Mouse (Mus musculus) midbrain, embryonic 11.5 days (tissue): ENCODE results near the gene Recql5. TPM values are rescaled to one million over a fixed set of nuclear protein-coding genes. Genes with fewer than 3 reads are reported as not detected.
"Not testable (repeated sequence)": the region's sequence is repeated elsewhere in the genome, so short reads cannot be mapped to it uniquely, and the experiment has no call there.

Experiments
- ATAC-seq: fragments of 200-750 bp; cut with Nextera tagmentation; 2 replicates; pipeline ENCODE4 v1.8.0; 2017; ENCODE audit warnings: moderate TSS enrichment, moderate library complexity; ENCODE audit not compliant: low FRiP score
- DNase-seq: peaks from one replicate; pipeline ENCODE4 v3.0.0; 2015; ENCODE audit warnings: low spot score; ENCODE audit errors: missing footprints
- H3K27ac ChIP-seq: fragments of 300-500 bp; sonication (generic); 2 replicates; pipeline ENCODE4 v1.5.1; 2014; ENCODE audit warnings: low read depth, low read length
- H3K27me3 ChIP-seq: fragments of 300-500 bp; sonication (generic); 2 replicates; pipeline ENCODE4 v1.6.1; 2014; ENCODE audit warnings: mild to moderate bottlenecking, low read length, moderate library complexity, mixed read lengths; ENCODE audit not compliant: control insufficient read depth, insufficient read depth
- H3K36me3 ChIP-seq: fragments of 300-500 bp; sonication (generic); 2 replicates; pipeline ENCODE4 v1.6.1; 2014; ENCODE audit warnings: mild to moderate bottlenecking, low read length, moderate library complexity, mixed read lengths; ENCODE audit not compliant: control insufficient read depth, insufficient read depth
- H3K4me1 ChIP-seq: fragments of 300-500 bp; sonication (generic); 2 replicates; pipeline ENCODE4 v1.6.1; 2014; ENCODE audit warnings: low read length; ENCODE audit not compliant: control insufficient read depth, insufficient read depth
- H3K4me2 ChIP-seq: fragments of 300-500 bp; sonication (generic); 2 replicates; pipeline ENCODE4 v1.6.1; 2014; ENCODE audit warnings: mild to moderate bottlenecking, moderate library complexity
- H3K4me3 ChIP-seq: fragments of 300-500 bp; sonication (generic); 2 replicates; pipeline ENCODE4 v1.5.1; 2014; ENCODE audit warnings: low read depth, low read length
- H3K9ac ChIP-seq: fragments of 300-500 bp; sonication (generic); 2 replicates; pipeline ENCODE4 v1.6.1; 2014; ENCODE audit warnings: low read length
- H3K9me3 ChIP-seq: fragments of 300-500 bp; sonication (generic); 2 replicates; pipeline ENCODE4 v1.6.1; 2016; ENCODE audit warnings: low read length; ENCODE audit not compliant: control insufficient read depth
- WGBS: fragments of 180-500 bp; shearing (Covaris S2); extraction: QIAGEN DNeasy Blood & Tissue Kit; methylation state at CpG from one replicate; pipeline ENCODE4 v1.1.7; 2014; 5-methylcytosine and 5-hydroxymethylcytosine counted together
- polyA plus RNA-seq: library from polyadenylated mRNA; unstranded; fragments of >200 nt; fragmentation: Nextera tagmentation; extraction: Ambion mirVana; gene quantifications from 2 replicates; pipeline ENCODE4 v1.2.1, GENCODE M21; 2014

Gene Recql5
- polyA plus RNA-seq, 1 experiment from 2014 or later = 18.4 TPM

DNA sequence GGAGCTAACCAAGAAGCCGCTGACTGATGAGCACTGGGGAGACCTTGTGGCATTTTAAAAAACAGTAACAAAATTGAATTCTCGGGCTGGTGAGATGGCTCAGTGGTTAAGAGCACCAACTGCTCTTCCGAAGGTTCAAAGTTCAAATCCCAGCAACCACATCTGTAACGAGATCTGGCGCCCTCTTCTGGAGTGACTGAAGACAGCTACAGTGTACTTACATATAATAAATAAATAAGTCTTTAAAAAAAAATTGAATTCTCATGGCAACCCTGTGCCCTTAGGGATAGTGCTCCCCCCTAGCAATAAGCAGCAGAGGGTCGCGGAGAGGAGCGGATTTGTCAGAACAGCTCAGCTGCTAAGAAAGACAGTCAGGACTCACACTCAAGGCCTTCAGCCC is 69.4 kb downstream of the Recql5 start:
- H3K27me3 ChIP-seq = peaks cover 21% of the 10 kb centered on the region
- H3K36me3 ChIP-seq = no peaks in the 10 kb centered on the region
- no peak overlapping the region for H3K4me2 ChIP-seq
- DNase-seq (no peak), ATAC-seq (no peak)
- H3K4me1 ChIP-seq = 0 out of 2 replicates have a peak, but pooled peaks cover 4% of the 10 kb centered on the region
- no peak overlapping the region for H3K4me3 ChIP-seq
- 87% methylated on average over 8 of the region's 8 CpGs for WGBS
- H3K9me3 ChIP-seq = no peaks in the 10 kb centered on the region
- H3K27ac ChIP-seq = no peak overlapping the region
- no peak overlapping the region for H3K9ac ChIP-seq

DNA sequence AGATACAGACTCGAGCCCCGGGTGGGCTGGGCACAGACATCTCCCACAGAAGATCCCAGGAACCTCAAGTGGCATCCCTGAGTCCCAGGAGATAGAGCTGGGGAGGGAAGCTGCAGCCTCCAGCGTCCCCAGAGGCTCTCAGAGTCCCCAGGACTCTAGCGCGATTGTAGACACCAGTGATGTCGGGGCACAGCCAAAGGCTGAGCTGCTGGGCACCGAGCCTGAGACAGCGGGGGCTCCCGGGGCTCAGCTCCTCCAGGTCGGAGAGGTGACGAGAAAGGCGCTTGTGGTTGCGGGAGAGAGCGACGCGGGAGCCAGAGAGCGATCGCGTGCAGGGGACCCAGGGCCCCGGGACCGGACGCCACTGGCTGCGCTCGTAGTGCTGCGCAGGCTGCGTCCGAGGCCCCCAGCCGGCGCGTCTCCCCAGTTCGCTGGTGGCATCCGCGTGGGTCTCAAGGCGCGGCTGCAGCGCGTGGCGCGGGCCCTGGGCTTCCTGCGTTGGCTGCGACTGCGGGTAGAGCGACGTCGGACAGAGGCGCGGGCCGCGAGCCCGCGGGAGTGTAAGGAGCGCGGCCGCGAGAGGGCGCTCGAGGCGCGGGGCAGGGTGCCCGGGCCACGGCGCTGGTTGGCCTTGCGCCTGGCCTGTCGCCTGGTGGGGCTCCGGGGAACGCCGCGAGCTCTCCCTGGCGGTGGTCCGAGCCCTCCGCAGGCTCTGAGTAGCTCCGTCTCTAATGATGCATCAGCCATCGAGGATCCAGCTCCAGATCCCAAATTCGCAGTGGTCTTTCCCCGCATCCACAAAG is 73.9 kb downstream of the Recql5 start:
- H3K9ac ChIP-seq = no peak overlapping the region
- 2% methylated on average over 74 of the region's 75 CpGs for whole genome bisulfite sequencing

DNA sequence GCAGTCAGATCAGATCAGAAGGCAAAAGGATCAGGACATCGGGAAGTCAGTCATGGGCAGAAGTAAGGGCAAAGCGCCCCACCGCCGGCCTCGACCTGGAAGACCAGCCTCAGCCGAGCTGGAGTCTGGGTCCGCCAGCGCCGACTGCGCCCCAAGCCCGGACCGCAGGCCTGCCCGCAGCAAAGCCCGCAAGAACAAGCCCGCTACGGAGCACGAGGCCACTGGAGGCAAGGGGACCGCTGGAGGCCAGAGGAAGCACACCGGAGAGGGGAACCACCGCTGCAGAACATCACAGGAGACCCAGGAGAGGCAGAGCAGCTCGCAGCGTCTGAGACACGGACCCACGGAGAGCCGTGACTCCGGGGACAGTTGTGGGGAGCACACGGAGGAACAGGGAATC is 74.9 kb downstream of the Recql5 start, which contains the start of gene Myo15b:
Gene Myo15b (plus strand): TSS at position 53 of the 400 bp plus-strand sequence.
- Histone ChIP-seq H3K4me1 (0 out of 2 replicates have a peak, but pooled peaks cover 4% of the 10 kb centered on the region), H3K4me3 (peak within 1 kb of the TSS; percentile 22), H3K27ac (no peak within 1 kb of the TSS), H3K9ac (peak within 1 kb of the TSS; percentile 40), H3K9me3 (no peaks in the 10 kb centered on the region), H3K27me3 (peaks cover 36% of the 10 kb centered on the region), H3K4me2 (peak within 1 kb of the TSS; percentile 44), H3K36me3 (no peaks in the 10 kb centered on the region; the same call in 1 of the 2 replicates)
- no peak for ATAC-seq
- peak; percentile 94 for DNase-seq
- WGBS = 10% methylated on average over 27 of the region's 27 CpGs

More for the DNA sequence above, 73.9 kb downstream of the Recql5 start:
- DNase-seq = peak; percentile 100
- Histone ChIP-seq H3K4me3 (peak overlapping the region; percentile 22), H3K27me3 (peaks cover 36% of the 10 kb centered on the region), H3K4me2 (peak overlapping the region; percentile 44), H3K27ac (no peak overlapping the region), H3K36me3 (no peaks in the 10 kb centered on the region; the same call in 1 of the 2 replicates), H3K9me3 (no peaks in the 10 kb centered on the region), H3K4me1 (0 out of 2 replicates have a peak, but pooled peaks cover 4% of the 10 kb centered on the region)
- ATAC-seq = peak; percentile 92

DNA sequence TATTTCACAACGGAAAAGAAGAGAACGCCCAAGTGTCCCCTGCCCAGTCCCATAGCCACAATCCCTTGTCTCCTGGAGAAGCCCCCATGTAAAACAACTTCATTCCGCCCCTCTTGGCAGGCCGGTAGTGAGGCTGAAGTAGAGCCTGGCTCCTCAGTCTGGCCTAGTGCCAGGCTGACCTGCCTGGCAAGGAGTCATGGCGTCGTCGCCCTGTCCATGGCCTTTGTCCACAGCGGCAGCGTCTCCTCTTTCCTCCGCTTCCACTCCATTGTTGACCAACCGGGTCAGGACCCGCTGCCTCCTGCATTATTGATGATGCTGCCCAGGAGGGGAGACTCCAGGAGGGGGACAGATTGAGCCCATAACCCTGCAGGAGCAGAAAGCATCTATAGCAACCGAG is 75.3 kb downstream of the Recql5 start:
- DNase-seq (no peak), ATAC-seq (no peak)
- WGBS = 49% methylated on average over 13 of the region's 13 CpGs
- Histone ChIP-seq H3K27ac (no peak overlapping the region), H3K9me3 (no peaks in the 10 kb centered on the region), H3K9ac (no peak overlapping the region; the same call in none of the 2 replicates), H3K27me3 (peaks cover 36% of the 10 kb centered on the region), H3K36me3 (no peaks in the 10 kb centered on the region; the same call in 1 of the 2 replicates), H3K4me2 (no peak overlapping the region), H3K4me3 (no peak overlapping the region), H3K4me1 (0 out of 2 replicates have a peak, but pooled peaks cover 4% of the 10 kb centered on the region)

DNA sequence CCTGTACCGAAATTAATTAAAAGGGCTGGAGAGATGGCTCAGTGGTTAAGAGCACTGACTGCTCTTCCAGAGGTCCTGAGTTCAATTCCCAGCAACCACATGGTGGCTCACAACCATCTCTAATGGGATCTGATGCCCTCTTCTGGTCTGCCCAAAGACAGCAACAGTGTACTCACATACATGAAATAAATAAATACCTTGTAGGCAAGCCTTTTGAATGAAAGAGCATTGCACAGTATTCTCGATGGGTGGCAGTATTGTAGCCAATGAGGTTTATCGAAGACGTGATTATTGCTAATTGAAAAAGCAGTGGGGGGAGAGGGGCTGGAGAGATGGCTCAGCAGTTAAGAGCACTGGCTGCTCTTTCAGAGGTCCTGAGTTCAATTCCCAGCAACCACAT is 76.1 kb downstream of the Recql5 start:
- H3K9ac ChIP-seq, H3K4me2 ChIP-seq, H3K36me3 ChIP-seq, H3K27ac ChIP-seq, H3K9me3 ChIP-seq, DNase-seq, H3K4me1 ChIP-seq, ATAC-seq, H3K4me3 ChIP-seq: not testable (repeated sequence)
- WGBS = 87% methylated on average over 4 of the region's 4 CpGs
- peaks cover 36% of the 10 kb centered on the region for H3K27me3 ChIP-seq

DNA sequence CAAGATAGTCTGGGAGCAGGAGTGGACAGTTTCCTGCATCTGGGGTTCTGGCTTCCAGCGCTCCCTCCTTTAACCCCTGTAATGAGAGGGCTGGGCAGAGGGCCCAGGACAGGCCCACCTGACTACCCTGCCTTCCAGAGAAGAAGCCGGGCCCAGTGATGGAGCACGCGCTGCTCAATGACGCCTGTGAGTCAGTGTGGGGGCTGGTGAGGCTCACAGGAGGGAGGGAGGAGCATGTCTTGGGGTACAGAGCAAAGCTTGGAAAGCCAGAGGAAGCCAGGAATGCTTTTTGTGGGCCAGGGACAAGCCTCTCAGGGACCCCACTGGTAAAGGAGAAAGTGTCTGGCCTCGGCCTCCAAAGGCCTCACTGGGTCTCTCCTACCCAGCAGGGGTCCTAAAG is 78.6 kb downstream of the Recql5 start:
- ATAC-seq = no peak
- no peak overlapping the region for H3K27ac ChIP-seq

DNA sequence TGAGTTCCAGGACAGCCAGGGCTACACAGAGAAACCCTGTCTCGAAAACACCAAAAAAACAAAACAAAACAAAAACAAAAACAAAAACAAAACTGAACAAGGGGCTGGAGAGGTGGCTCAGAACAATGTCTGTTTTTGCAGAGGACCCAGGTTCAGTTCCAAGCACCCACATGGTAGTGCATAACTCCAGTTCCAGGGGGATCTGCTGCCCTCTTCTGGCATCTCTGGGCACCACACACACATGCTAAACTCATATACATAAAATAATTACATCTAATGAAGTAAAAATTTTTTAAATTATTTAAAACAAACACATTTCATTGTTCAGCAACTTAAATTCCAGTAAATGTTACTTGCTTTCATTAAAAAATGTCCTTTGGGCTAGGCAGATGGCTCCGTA is 87.5 kb downstream of the Recql5 start:
- no peaks in the 10 kb centered on the region for H3K36me3 ChIP-seq
- no peaks in the 10 kb centered on the region for H3K27me3 ChIP-seq
- no peak overlapping the region for H3K9ac ChIP-seq
- WGBS = 92% methylated on average over 2 of the region's 2 CpGs
- no peak overlapping the region for H3K4me3 ChIP-seq
- no peaks in the 10 kb centered on the region for H3K4me1 ChIP-seq
- no peak overlapping the region for H3K4me2 ChIP-seq
- no peak for ATAC-seq
- H3K27ac ChIP-seq = no peak overlapping the region
- H3K9me3 ChIP-seq = no peaks in the 10 kb centered on the region
- DNase-seq = no peak

More for the DNA sequence above, 78.6 kb downstream of the Recql5 start:
- DNase-seq = no peak
- Histone ChIP-seq H3K9ac (no peak overlapping the region), H3K4me2 (no peak overlapping the region), H3K36me3 (no peaks in the 10 kb centered on the region; the same call in 1 of the 2 replicates), H3K4me1 (0 out of 2 replicates have a peak, but pooled peaks cover 4% of the 10 kb centered on the region), H3K9me3 (no peaks in the 10 kb centered on the region), H3K27me3 (peaks cover 22% of the 10 kb centered on the region), H3K4me3 (no peak overlapping the region)
- WGBS = 79% methylated on average over 6 of the region's 6 CpGs

DNA sequence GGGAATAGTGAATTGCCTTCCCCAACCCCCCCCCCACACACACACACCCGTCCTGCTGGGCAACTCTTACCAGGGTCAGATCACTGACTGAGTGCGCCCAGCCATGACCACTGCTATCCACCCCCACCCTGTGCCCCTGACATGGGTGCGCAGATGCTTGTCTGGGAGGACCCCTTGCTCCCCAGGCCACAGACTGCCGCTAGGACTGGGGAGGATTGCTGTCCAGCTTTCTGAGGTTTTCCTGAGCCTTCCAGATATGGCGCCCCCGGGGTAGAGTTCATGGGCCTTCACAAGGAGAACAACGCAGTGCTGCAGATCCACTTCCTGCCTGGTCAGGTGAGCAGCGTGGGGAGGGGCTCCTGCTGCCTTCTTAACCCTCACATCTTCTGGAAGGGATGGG is 89.0 kb downstream of the Recql5 start:
- WGBS = 72% methylated on average over 8 of the region's 8 CpGs
- no peak overlapping the region for H3K27ac ChIP-seq

DNA sequence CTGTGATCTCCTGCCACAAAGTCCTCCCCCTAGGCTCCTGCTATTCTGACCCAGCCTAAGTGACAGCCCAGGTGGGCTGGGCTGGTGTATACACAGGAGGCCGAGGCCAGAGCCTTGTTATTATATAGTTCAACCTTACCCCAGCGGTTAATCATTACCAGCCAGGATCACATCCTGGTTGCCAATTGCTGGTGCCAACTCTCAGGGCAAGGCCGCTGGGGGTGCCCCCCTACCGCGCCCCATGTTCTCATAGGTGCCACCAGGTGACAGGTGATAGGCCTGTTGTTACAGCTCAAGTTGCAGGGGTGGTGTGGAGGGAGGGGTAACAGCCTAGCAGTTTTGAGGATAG is 89.4 kb downstream of the Recql5 start:
- DNase-seq (no peak), ATAC-seq (no peak)
- 85% methylated on average over 5 of the region's 5 CpGs for WGBS
- Histone ChIP-seq H3K27me3 (no peaks in the 10 kb centered on the region), H3K9ac (no peak overlapping the region), H3K4me1 (no peaks in the 10 kb centered on the region), H3K9me3 (no peaks in the 10 kb centered on the region), H3K36me3 (no peaks in the 10 kb centered on the region), H3K27ac (no peak overlapping the region), H3K4me2 (no peak overlapping the region), H3K4me3 (no peak overlapping the region)

More for the DNA sequence above, 89.0 kb downstream of the Recql5 start:
- Histone ChIP-seq H3K4me1 (no peaks in the 10 kb centered on the region), H3K4me3 (no peak overlapping the region), H3K4me2 (no peak overlapping the region), H3K9me3 (no peaks in the 10 kb centered on the region), H3K36me3 (no peaks in the 10 kb centered on the region), H3K27me3 (no peaks in the 10 kb centered on the region), H3K9ac (no peak overlapping the region)
- DNase-seq (no peak), ATAC-seq (no peak)
